Mouse (Mus musculus) ES-E14 (cell line): ENCODE results near the gene Aplp2. TPM values are rescaled to one million over a fixed set of nuclear protein-coding genes. Genes with fewer than 3 reads are reported as not detected.

Source experiments
- DNase-seq: peaks from one replicate; pipeline ENCODE4 v3.0.0-alpha.2; 2013; ENCODE audit warnings: low read depth, low spot score
- H3K27ac ChIP-seq: 2 replicates; pipeline ENCODE4 v1.5.1; 2012; ENCODE audit warnings: low read depth, mild to moderate bottlenecking, low read length, moderate library complexity, mixed read lengths; ENCODE audit not compliant: poor library complexity, insufficient read depth, severe bottlenecking
- H3K36me3 ChIP-seq: 2 replicates; pipeline ENCODE4 v1.6.1; 2012; ENCODE audit warnings: mild to moderate bottlenecking, low read length, moderate library complexity, mixed read lengths; ENCODE audit not compliant: control insufficient read depth, poor library complexity, insufficient read depth, severe bottlenecking
- H3K4me1 ChIP-seq, 2 experiments: fragments of 150-350 bp in 1 of 2; sonication (generic) in 1 of 2; 2 replicates each; pipeline ENCODE4 v1.6.1; 2012; ENCODE audit warnings: low read length in 2 of 2, mild to moderate bottlenecking in 1 of 2, mixed read lengths in 1 of 2; ENCODE audit not compliant: control insufficient read depth in 2 of 2, insufficient read depth in 2 of 2, poor library complexity in 1 of 2
- H3K4me3 ChIP-seq, 2 experiments: fragments of 150-350 bp in 1 of 2; sonication (generic) in 1 of 2; 2 replicates each; pipeline ENCODE4 v1.5.1; 2012; ENCODE audit warnings: low read length in 2 of 2, low read depth in 1 of 2, mild to moderate bottlenecking in 1 of 2, mixed read lengths in 1 of 2; ENCODE audit not compliant: insufficient read depth in 1 of 2, poor library complexity in 1 of 2, severe bottlenecking in 1 of 2
- H3K9ac ChIP-seq: 2 replicates; pipeline ENCODE4 v1.6.1; 2012; ENCODE audit warnings: low read depth, mild to moderate bottlenecking, low read length, mixed read lengths; ENCODE audit not compliant: poor library complexity, insufficient read depth, severe bottlenecking
- H3K9me3 ChIP-seq: fragments of 150-350 bp; sonication (generic); 2 replicates; pipeline ENCODE4 v1.6.1; 2012; ENCODE audit warnings: low read depth, mild to moderate bottlenecking, low read length; ENCODE audit not compliant: control insufficient read depth, insufficient read depth
- CHD2 ChIP-seq: IDR thresholded peaks from 2 replicates; pipeline ENCODE4 v1.6.1; 2014; ENCODE audit warnings: mild to moderate bottlenecking, low read depth, low read length, inconsistent platforms
- HCFC1 ChIP-seq: IDR thresholded peaks from 2 replicates; pipeline ENCODE4 v1.6.1; 2012; ENCODE audit warnings: low read length, inconsistent platforms, borderline replicate concordance; ENCODE audit not compliant: insufficient read depth
- MAFK ChIP-seq: IDR thresholded peaks from 2 replicates; pipeline ENCODE4 v1.6.1; 2014; ENCODE audit warnings: mild to moderate bottlenecking, low read depth, low read length, inconsistent platforms; ENCODE audit not compliant: insufficient read depth
- ZC3H11A ChIP-seq: IDR thresholded peaks from 2 replicates; pipeline ENCODE4 v1.6.1; 2012; ENCODE audit warnings: low read depth, mild to moderate bottlenecking, inconsistent platforms, low read length, borderline replicate concordance
- ZNF384 ChIP-seq: IDR thresholded peaks from 2 replicates; pipeline ENCODE4 v1.6.1; 2012; ENCODE audit warnings: low read depth, low read length, inconsistent platforms
- in situ Hi-C, 2 experiments: fragments of 600-800 bp; cut with MboI; formaldehyde crosslinking; loops; one replicate each; pipeline ENCODE4 v1.15.1; 2025; ENCODE audit warnings: low sequenced_read_pairs in 2 of 2, inconsistent platforms in 1 of 2; ENCODE audit not compliant: unreplicated experiment in 2 of 2
- total RNA-seq: library from RNA; depleted of rRNA; stranded (reverse); fragments of 300-350 nt; gene quantifications from 2 replicates; pipeline ENCODE4 v1.2.3, GENCODE M21; 2012

Gene Aplp2
- total RNA-seq, 1 experiment = 320 TPM

DNA sequence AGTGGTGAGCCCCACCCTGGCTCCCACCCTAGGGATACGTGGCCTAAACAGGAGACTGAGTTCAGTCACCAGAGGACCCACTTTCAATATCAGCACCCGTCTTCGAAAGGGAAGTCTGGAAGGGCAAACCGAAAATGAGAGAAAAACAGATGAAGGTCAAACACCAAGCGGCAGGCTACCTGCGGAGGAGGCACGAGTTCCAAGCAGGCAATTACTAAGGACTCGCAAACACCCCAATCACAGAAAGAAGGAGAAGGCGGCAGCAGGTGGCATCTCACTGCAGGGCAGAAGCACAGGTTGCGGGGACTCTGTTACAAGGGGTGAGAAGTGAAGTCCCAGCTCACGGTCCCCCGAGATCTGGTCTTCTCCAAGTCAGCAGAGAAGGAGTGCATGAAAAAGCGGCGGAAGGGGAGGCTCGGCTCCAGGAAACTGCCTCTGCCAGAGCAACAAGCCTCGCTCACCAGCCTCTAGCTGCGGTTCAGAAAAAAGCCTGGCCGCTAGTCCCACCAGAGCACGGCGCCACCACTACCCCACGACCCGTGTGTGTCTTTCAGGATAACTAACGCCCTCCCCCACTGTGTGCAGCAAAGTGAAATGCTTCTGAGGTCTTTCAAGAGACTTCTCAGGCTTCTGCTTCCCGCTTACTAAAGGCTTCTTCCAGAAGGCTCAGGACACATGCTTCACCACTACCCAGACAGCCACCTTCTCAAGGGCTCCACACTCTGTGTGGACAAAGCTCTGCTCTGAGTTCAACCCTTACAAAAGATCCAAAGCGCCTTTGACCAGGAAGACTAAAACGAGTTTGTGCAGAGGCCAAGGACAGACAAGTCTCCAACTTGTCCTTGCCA lies 81.0 kb downstream of the Aplp2 start:
- Histone ChIP-seq H3K4me3 (peak overlapping the region; percentile 80 to 87), H3K27ac (no peak overlapping the region), H3K9ac (peak overlapping the region; percentile 87), H3K9me3 (no peaks in the 10 kb centered on the region), H3K4me1 (peaks cover 0 to 6% of the 10 kb centered on the region in 2 experiments; a peak in 1 of 4 replicates), H3K36me3 (0 out of 2 replicates have a peak, but pooled peaks cover 4% of the 10 kb centered on the region)
- in situ Hi-C loops = no loop called here
- DNase-seq = no peak
- TF ChIP-seq HCFC1 (no peak), MAFK (no peak), ZC3H11A (no peak), ZNF384 (no peak), CHD2 (no peak)

DNA sequence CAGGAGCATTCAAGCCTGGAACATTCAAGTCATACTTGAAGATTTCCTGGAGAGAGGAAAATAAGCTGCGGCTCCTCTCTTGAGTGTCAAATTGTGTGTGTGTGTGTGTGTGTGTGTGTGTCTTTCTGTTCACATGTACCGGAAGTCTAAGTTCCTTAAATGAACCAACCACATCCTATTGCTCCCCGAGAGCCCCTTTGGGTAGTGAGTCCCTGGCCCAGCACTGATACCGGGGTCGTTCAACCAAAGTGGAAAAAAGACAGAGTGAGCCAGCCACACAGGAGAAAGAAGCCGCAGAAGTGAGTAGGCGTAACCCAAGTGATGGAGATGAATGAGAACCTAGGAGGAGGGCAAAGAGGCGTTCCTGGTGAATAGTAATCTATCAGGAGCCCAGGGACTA lies 81.7 kb downstream of the Aplp2 start:
- no peak overlapping the region for H3K9ac ChIP-seq
- peaks cover 0 to 6% of the 10 kb centered on the region in 2 experiments; a peak in 1 of 4 replicates for H3K4me1 ChIP-seq
- no peak for TF ChIP-seq ZC3H11A
- no peak for TF ChIP-seq ZNF384
- peak overlapping the region; percentile 80 to 87; a peak in 3 of 4 replicates for H3K4me3 ChIP-seq
- in situ Hi-C loops = no loop called here
- H3K27ac ChIP-seq = no peak overlapping the region
- no peak for DNase-seq
- 0 out of 2 replicates have a peak, but pooled peaks cover 4% of the 10 kb centered on the region for H3K36me3 ChIP-seq
- no peaks in the 10 kb centered on the region for H3K9me3 ChIP-seq

DNA sequence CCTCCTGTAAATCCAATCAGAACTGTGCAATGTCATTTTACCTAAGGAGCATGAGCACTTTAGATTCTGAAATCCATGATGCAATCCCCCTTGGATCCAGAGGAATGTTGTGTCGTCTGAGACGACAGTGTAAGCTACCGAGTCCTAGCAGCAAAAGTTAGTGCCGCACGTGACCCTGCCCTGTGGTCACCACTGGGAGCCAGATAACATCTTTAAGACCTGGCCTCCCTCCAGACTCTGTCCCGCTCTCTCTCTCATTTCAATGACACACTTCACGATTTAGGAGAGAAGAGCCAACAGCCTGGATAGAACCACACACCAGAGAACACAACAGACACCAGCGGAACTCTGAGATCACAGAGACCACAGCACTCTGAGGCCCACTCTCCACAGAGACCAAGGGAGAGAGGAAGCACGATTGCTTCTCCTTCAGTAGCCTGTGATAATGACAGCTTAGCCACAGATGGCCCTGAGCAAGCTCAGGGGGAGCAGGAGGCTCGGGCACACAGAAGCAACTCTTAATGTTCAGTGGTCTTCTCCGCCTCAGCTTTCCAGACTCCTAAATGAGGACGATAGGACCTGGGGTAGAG lies 83.6 kb downstream of the Aplp2 start:
- H3K27ac ChIP-seq = no peak overlapping the region
- no peaks in the 10 kb centered on the region for H3K9me3 ChIP-seq
- no peak overlapping the region for H3K4me3 ChIP-seq
- no peak for DNase-seq
- H3K36me3 ChIP-seq = 0 out of 2 replicates have a peak, but pooled peaks cover 4% of the 10 kb centered on the region
- TF ChIP-seq MAFK = no peak
- no peak for TF ChIP-seq HCFC1
- no peak for TF ChIP-seq CHD2
- TF ChIP-seq ZNF384 = no peak
- TF ChIP-seq ZC3H11A = no peak
- H3K9ac ChIP-seq = no peak overlapping the region
- in situ Hi-C loops = no loop called here
- H3K4me1 ChIP-seq = peaks cover 0 to 9% of the 10 kb centered on the region in 2 experiments; a peak in 1 of 4 replicates

DNA sequence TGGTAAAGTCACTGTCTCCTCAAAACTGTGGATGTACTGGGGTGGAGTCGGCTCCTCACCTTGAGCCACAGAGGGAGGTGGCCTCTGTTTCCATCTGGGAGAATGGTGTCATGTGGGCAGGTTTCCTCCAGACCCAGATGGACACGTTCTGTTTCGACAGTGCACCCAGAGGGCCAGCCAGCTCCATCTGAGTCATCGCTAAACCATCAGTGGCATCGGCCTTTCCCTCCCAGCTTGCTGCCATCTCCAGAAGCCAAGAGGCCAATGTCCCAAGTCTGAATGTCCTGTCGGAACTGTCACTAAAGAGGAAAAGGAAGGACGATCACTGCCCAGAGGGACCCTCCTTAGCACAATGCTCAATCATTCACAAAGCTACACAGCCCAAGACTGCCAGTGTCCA lies 85.5 kb downstream of the Aplp2 start:
- Histone ChIP-seq H3K4me3 (no peak overlapping the region), H3K36me3 (0 out of 2 replicates have a peak, but pooled peaks cover 4% of the 10 kb centered on the region), H3K4me1 (peaks cover 0 to 17% of the 10 kb centered on the region in 2 experiments), H3K27ac (no peak overlapping the region), H3K9me3 (no peaks in the 10 kb centered on the region), H3K9ac (no peak overlapping the region)
- in situ Hi-C loops = no loop called here
- no peak for TF ChIP-seq ZNF384
- TF ChIP-seq HCFC1 = no peak
- no peak for TF ChIP-seq CHD2
- TF ChIP-seq ZC3H11A = no peak
- no peak for TF ChIP-seq MAFK
- DNase-seq = no peak
